Mouse (Mus musculus): ENCODE data around the gene Commd4. TPM values are rescaled to one million over a fixed set of nuclear protein-coding genes. Genes with fewer than 3 reads are reported as not detected.

Commd4 gene
- polyA plus RNA-seq, 1 experiment, result 64.1 TPM

DNA sequence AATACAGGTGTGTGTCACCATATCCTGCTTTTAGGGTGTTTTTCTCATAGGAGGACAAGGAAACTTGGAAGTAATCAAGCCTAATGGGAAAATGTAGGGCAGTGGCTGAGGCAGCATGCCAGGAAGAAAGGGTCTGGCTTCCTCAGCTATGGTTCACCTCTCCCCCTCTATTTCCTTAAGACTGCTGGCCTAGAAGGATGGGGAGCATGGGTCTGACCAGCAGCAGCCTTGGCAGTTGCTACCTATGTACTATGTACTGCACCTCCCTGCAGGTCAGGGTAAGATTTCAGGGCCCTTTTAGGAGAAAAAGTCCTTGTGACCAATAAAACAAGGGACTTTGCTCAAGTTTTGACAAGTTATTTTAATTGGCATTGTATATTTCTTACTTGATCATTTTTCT is 28.5 kb downstream of the Commd4 start:
- no peak overlapping the region for H3K4me3 ChIP-seq (ENCODE audit: low read depth, low read length)
- no peak for TF ChIP-seq EP300 (IDR thresholded peaks at IDR 0.05; ENCODE audit: insufficient read depth, low read depth, low read length)
- TF ChIP-seq CTCF (IDR thresholded peaks at IDR 0.05; ENCODE audit: low read depth, low read length), result no peak
- TF ChIP-seq POLR2A (IDR thresholded peaks at IDR 0.05; ENCODE audit: insufficient read depth, low read length), result no peak
- no peaks in the 10 kb centered on the region for H3K4me1 ChIP-seq (ENCODE audit: control insufficient read depth, insufficient read depth, low read length)
- peaks cover 29% of the 10 kb centered on the region for H3K36me3 ChIP-seq (ENCODE audit: control insufficient read depth, insufficient read depth, low read length, poor library complexity, severe bottlenecking)
- no peak overlapping the region for H3K27ac ChIP-seq (ENCODE audit: insufficient read depth, low read length)
- H3K9me3 ChIP-seq (replicated peaks; ENCODE audit: control insufficient read depth, insufficient read depth, low read length, poor library complexity, severe bottlenecking), result no peaks in the 10 kb centered on the region
- no peak overlapping the region for H3K9ac ChIP-seq (ENCODE audit: low read depth, poor library complexity, severe bottlenecking)
- no peaks in the 10 kb centered on the region for H3K27me3 ChIP-seq (ENCODE audit: control insufficient read depth, insufficient read depth, low read length, poor library complexity, severe bottlenecking)

DNA sequence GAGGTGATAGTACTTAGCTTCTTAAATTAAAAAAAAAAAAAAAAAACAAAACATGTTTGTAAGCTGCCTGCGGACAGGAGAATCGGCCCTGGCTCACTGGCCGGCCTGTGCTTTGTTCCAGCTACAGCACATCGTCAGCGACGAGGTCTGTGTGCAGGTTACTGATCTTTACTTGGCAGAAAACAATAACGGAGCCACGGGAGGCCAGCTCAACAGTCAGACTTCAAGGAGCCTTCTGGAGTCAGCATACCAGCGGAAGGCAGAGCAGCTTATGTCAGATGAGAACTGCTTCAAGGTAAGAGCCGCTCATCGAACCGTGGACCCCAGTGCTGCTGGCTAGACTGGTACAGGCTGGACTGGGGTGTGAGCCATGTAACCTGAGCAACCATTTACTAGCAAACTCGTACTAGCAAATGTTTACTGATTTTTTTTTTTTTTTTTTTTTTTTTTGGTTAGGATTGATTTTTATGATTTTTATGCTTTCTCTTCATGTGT is 40.8 kb downstream of the Commd4 start:
- Histone ChIP-seq H3K9ac (ENCODE audit: low read depth, poor library complexity, severe bottlenecking) (no peak overlapping the region), H3K27me3 (ENCODE audit: control insufficient read depth, insufficient read depth, low read length, poor library complexity, severe bottlenecking) (no peaks in the 10 kb centered on the region), H3K27ac (ENCODE audit: insufficient read depth, low read length) (no peak overlapping the region), H3K36me3 (ENCODE audit: control insufficient read depth, insufficient read depth, low read length, poor library complexity, severe bottlenecking) (peaks cover 87% of the 10 kb centered on the region), H3K9me3 (replicated peaks; ENCODE audit: control insufficient read depth, insufficient read depth, low read length, poor library complexity, severe bottlenecking) (no peaks in the 10 kb centered on the region), H3K4me1 (ENCODE audit: control insufficient read depth, insufficient read depth, low read length) (no peaks in the 10 kb centered on the region), H3K4me3 (ENCODE audit: low read depth, low read length) (no peak overlapping the region)
- TF ChIP-seq POLR2A (IDR thresholded peaks at IDR 0.05; ENCODE audit: insufficient read depth, low read length) (no peak), CTCF (IDR thresholded peaks at IDR 0.05; ENCODE audit: low read depth, low read length) (no peak), EP300 (IDR thresholded peaks at IDR 0.05; ENCODE audit: insufficient read depth, low read depth, low read length) (no peak)

Other genes starting within 250 kb of the Commd4 start
- gene Snx33, start 230.0 kb downstream of the Commd4 start, polyA plus RNA-seq (2011; ENCODE audit: insufficient read depth, insufficient read length, low read depth, missing spikeins), result 4.2 and 4.5 TPM in 2 replicates
- gene Imp3, start 220.9 kb downstream of the Commd4 start, polyA plus RNA-seq (2011; ENCODE audit: insufficient read depth, insufficient read length, low read depth, missing spikeins), result 89.9 and 101 TPM in 2 replicates
- 18.1 and 18.5 TPM in 2 replicates for gene Snupn, start 207.5 kb downstream of the Commd4 start, polyA plus RNA-seq (2011; ENCODE audit: insufficient read depth, insufficient read length, low read depth, missing spikeins)
- 13.7 and 14.8 TPM in 2 replicates for gene Ptpn9, start 163.4 kb downstream of the Commd4 start, polyA plus RNA-seq (2011; ENCODE audit: insufficient read depth, insufficient read length, low read depth, missing spikeins)
- gene Sin3a, start 86.3 kb downstream of the Commd4 start, polyA plus RNA-seq (2011; ENCODE audit: insufficient read depth, insufficient read length, low read depth, missing spikeins), result 141 and 151 TPM in 2 replicates
- 79.9 and 86.8 TPM in 2 replicates for gene Man2c1, start 27.6 kb downstream of the Commd4 start, polyA plus RNA-seq (2011; ENCODE audit: insufficient read depth, insufficient read length, low read depth, missing spikeins)
- 7.9 and 10.4 TPM in 2 replicates for gene Neil1, start 10.0 kb downstream of the Commd4 start, polyA plus RNA-seq (2011; ENCODE audit: insufficient read depth, insufficient read length, low read depth, missing spikeins)
- gene Trcg1, start 78.2 kb upstream of the Commd4 start, polyA plus RNA-seq (2011; ENCODE audit: insufficient read depth, insufficient read length, low read depth, missing spikeins), result not detected in 2 replicates
- gene 1700017B05Rik, start 104.3 kb upstream of the Commd4 start, polyA plus RNA-seq (2011; ENCODE audit: insufficient read depth, insufficient read length, low read depth, missing spikeins), result 45.4 and 48.0 TPM in 2 replicates